Mouse (Mus musculus) right cerebral cortex, postnatal 4 days (tissue): ENCODE measurements at regions not wholly inside any gene's neighbourhood (a gene's known extent, or its start where the extent isn't known, plus 50 kb on each side); places are given as distances from the start of the nearest gene placed in this dataset.

Experiments used
- DNase-seq: peaks from one replicate; pipeline ENCODE4 v3.0.0-alpha.2; 2022

DNA sequence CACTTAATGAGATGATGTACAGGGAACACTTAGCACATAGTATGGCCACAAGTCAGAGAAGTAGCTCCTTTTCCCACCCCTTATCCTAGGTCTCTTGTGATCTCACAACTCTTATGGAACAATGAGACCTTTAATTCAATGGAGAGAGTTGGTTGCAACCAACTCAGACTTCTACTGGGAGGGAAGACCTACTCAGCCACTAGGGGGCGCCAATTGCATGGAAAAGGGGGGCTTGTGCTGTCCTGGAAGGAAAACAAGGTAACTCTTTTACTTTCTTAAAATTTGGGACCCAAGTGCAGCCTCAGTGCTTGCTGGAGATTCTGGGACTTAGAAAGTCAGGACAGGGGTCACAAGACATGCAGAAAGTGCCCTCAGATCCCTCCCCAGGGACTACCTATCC, 60.7 kb upstream of the Kcnj15 start:
- peak; percentile 86 for DNase-seq

DNA sequence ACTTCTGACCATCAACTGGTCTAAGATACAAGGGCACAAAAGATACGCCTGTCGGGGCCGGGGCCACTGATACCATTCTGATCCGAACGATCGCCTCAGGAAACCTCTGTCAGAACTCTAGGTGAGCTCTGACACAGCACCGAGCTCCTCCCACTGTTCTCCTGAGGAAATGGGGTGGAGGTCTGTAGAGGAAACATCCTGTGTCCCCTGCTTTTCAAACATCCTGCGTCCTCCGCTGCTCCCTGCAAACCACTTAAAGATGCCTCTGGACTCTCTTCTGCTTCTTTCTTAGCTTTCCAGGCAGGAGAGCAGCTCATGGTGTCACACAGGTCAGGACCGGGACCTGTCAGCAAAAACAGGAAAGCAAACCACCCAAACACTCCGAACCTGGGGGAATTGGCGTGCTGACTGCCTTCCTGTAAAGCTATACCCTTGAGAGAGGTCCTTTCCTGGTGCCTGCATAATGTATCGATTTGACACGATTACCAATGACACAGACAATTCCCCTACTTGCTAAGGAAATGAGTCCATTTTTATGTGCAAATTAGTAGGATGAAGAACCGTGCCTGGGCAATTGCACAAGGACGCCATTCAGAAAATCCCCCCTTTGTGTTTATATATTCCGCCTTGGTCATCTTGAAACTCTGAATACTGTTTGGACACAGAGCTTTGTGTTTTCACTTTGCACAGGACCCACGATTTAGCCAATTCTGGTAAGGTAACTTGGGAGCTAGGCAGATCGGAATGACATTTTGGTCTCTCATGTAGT, 58.4 kb upstream of the Kcnj15 start:
- no peak for DNase-seq

DNA sequence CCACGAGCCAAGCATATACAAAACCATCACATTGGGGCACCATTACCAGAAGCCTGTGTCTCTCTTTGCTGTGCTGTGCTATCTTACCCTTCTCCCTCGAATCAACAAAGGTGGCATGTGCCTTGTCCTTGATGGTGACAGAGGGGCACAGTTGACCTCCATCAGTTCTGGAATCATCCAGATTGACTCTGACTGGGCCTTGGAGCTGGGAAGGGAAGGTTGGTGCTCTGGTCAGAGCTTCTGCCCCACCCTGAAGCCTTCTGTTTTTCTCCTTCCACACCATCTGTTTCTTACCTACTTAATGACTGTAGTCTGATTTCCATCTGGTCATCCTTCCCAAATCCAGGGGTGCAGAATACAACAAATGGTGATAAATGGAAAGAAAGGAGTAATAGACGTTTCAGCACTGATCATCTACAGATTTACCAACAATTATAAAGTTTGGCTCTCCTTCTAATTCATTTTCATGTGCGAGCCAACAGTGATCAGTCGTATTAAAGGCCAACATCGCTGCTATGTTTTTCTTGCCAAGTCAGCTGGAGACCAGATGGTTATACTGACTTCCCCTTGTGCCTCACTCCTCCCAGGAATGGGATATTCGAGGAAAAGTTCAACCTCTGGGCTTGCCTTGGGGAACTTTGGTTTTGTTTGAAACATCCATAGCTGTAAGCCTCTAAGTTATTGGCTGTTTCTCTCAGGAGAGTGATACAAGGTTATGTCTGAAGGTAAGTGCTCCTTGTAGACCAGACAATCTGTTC, 55.1 kb upstream of the Kcnj15 start:
- no peak for DNase-seq

DNA sequence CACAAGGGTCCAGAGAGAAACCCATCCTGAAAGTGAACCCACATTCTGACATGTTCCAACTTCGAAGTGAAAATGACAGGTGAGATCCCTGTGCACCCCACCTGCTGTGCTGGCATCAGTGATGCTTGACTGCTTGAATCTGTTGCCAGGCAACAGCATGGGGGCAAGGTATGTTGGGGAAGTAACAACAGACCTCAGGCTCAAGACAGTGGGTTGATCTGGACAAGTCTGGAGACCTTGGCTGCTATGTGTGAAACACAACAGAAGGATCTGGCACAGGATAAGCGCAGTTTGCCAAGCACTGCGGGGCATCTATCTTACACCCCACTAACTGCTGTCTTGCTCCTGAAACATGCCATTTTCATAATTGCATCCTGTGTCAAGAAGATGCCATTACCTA, 54.3 kb upstream of the Kcnj15 start:
- DNase-seq = no peak

DNA sequence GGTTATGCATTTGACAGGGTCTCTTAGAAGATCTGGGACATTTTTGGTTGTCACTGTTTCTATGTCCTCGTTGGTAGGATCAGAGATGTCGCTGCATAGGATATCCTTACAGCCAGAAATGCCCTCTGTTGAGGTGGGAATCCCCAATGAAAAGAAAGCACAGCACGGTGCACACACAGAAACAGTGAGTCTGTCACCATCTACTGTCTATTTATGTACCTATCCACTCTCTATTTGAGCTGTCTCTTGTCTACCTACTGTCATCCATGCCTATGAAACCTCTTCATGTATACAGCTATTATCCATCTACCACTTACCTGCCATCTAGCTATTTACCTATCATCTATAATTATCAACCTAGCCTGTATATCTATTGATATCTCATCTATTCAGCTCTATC, 53.6 kb upstream of the Kcnj15 start:
- DNase-seq = no peak

DNA sequence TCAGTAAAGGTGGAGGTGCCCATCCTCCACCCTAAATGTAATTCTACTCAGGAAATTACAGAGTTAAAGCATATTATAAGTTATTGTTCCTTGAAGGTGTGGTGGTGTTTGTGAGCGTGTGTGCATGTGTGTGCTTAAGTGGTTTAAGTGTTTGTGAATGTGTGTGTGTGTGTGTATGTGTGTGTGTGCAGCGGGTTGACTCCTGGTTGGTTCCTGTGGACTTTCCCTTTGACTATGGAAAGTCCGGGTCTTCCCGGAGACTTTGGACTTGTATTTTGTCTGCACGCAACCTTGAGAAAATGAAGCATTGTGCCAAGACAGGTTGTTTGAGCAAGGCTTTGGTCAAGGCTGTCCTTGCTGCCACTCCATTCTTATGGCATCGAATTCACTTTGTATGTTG, 52.9 kb upstream of the Kcnj15 start:
- DNase-seq = no peak

DNA sequence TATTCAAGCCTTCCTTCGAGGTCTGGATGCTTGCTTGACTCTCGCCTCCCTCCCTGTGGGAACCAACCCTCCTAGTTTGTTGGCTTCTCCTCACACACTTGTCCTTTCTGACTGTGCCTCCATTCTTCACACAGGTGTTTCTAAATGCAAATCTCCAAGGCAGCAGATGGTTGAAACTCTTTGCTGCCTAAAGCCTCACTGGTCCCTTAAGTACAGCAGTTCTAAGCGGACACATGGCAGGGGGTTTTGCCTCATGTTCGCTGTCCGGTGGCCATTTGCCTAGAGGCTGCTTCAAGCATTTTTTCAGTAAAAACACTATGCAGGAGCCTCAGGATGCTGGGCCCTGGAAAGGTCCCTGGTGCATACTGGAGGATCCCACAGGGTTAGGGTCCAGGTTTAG, 50.9 kb upstream of the Kcnj15 start:
- DNase-seq = no peak

DNA sequence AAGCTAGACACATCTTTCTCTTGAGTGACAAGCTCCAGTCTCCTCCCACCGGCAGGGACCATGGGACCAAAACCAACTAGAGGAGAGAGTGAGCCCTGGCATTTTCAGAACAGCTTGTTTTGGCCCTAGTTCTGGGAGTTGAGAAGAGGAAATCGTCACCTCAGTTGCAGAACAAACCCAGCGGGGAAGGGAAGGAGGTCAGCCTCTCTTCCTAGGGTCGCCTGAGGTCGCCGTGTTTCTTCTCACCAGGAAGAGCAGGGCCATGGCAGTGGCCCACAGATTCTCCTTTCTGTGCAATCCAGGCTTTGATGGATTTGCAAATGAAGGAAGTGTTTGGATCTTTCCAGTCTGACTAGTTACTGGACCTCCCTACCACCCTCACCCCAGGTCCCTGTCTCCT, 49.8 kb upstream of the Kcnj15 start:
- no peak for DNase-seq
